Mouse (Mus musculus): ENCODE results near the gene Fgfr2. TPM values are rescaled to one million over a fixed set of nuclear protein-coding genes. Genes with fewer than 3 reads are reported as not detected.

The Fgfr2 gene
- polyA plus RNA-seq, 3 experiments from 2014 or later: 0.27 TPM; not detected in 2

GRCm38 (mm10) chr7:132799119-132800016, 323.8 kb downstream of the Fgfr2 start:
- ATAC-seq: no peak

- peak; percentile 18 for ATAC-seq
Observed at GRCm38 (mm10) chr7:132795141-132795540, 328.0 kb downstream of the Fgfr2 start.

- peak; percentile 20 for ATAC-seq
Observed at GRCm38 (mm10) chr7:132793467-132793866, 329.7 kb downstream of the Fgfr2 start.

- ATAC-seq: no peak
Observed at GRCm38 (mm10) chr7:132790447-132791219, 332.5 kb downstream of the Fgfr2 start.

- ATAC-seq: no peak
Observed at GRCm38 (mm10) chr7:132788826-132789225, 334.3 kb downstream of the Fgfr2 start.

- peak; percentile 51 for ATAC-seq
Observed at GRCm38 (mm10) chr7:132787496-132788190, 335.5 kb downstream of the Fgfr2 start.

- no peak for ATAC-seq
Observed at GRCm38 (mm10) chr7:132787022-132787421, 336.1 kb downstream of the Fgfr2 start.

- peak; percentile 28 for ATAC-seq
Observed at GRCm38 (mm10) chr7:132786522-132786921, 336.6 kb downstream of the Fgfr2 start.

- no peak for ATAC-seq
Observed at GRCm38 (mm10) chr7:132786011-132786410, 337.1 kb downstream of the Fgfr2 start.

- ATAC-seq: no peak
Observed at GRCm38 (mm10) chr7:132784101-132784500, 339.0 kb downstream of the Fgfr2 start.

GRCm38 (mm10) chr7:132781850-132782249, 341.3 kb downstream of the Fgfr2 start:
- no peak for ATAC-seq

- no peak for ATAC-seq
Observed at GRCm38 (mm10) chr7:132781130-132781814, 341.9 kb downstream of the Fgfr2 start.

- no peak for ATAC-seq
Observed at GRCm38 (mm10) chr7:132780611-132781010, 342.5 kb downstream of the Fgfr2 start.

GRCm38 (mm10) chr7:132778630-132779029, 344.5 kb downstream of the Fgfr2 start:
- no peak for ATAC-seq

- no peak for ATAC-seq
Observed at GRCm38 (mm10) chr7:132777728-132778453, 345.3 kb downstream of the Fgfr2 start.

- no peak for ATAC-seq
Observed at GRCm38 (mm10) chr7:132777117-132777516, 346.0 kb downstream of the Fgfr2 start.

GRCm38 (mm10) chr7:132776338-132777111, 346.6 kb downstream of the Fgfr2 start:
- no peak for ATAC-seq

GRCm38 (mm10) chr7:132775922-132776321, 347.2 kb downstream of the Fgfr2 start:
- no peak for ATAC-seq

- no peak for ATAC-seq
Observed at GRCm38 (mm10) chr7:132775333-132775732, 347.8 kb downstream of the Fgfr2 start.

- peak; percentile 71 for ATAC-seq
Observed at GRCm38 (mm10) chr7:132773011-132773705, 350.0 kb downstream of the Fgfr2 start.

All from inflammation-experienced regulatory T-cells, adult 6 months (primary cell).